8 mouse cellular contexts compared by ENCODE assay signal in the genomic region with DNA sequence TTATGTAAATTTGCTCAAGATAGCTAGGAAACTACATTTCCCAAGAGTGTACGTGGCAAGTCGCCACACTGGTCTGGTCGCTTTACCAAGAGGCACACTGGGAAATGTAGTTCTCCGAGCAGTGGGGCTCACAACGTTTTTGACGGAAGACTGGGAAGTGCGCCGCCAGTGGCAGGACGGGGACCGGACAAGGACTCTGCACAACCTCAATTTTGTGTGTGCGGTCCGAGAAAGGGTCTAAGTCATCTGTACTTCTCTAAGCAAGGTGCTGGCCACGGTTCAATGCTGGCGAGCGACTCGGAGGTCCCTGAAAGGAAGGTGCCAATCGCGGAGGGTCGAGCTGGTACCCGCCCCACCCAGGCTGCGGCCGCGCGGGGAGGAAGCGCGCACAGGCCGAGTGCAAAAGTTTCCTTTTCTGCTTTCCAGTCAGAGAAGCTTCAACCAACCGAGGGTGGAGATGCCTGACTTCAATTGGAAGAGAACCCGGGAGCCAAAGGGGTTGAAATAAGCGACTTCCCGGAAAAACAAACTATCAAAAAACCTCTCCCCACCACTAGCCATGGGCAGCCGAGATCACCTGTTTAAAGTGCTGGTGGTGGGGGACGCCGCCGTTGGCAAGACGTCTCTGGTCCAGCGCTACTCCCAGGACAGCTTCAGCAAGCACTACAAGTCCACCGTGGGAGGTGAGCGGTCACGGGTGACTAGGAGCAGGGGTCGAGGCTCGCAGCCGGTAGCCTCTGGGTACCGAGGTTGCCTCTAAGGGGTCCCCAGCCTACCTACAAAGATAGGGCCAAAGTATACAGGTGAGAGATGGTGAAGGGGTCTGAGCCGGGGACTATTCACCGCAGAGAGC. TPM values are rescaled to one million over a fixed set of nuclear protein-coding genes. Genes with fewer than 3 reads are reported as not detected.
DNase-seq lines count a peak whose midpoint lies in the region; ATAC-seq lines count a peak whose summit lies in the region.

A gene (plus strand): TSS at position 132 of the 853 bp plus-strand sequence.

- no peaks in the 10 kb centered on the region; the same call in 1 of the 2 replicates for H3K4me1 ChIP-seq in intestine, embryonic 15.5 days (replicated peaks)
- H3K4me1 ChIP-seq in midbrain, embryonic 10.5 days = peaks cover 9% of the 10 kb centered on the region

- no peaks in the 10 kb centered on the region for H3K27me3 ChIP-seq in intestine, embryonic 15.5 days (replicated peaks)
- H3K27me3 ChIP-seq in midbrain, embryonic 10.5 days (ENCODE audit: low read depth, poor library complexity, severe bottlenecking) = peaks cover 17% of the 10 kb centered on the region

- H3K27ac ChIP-seq in intestine, embryonic 15.5 days = 0 out of 2 replicates have a peak within 1 kb of the TSS, but pooled peaks have one; percentile 22
- H3K27ac ChIP-seq in midbrain, embryonic 10.5 days (replicated peaks) = peak within 1 kb of the TSS; percentile 79

- peak; percentile 98 for ATAC-seq in intestine, embryonic 15.5 days

- H3K4me3 ChIP-seq in intestine, embryonic 15.5 days (replicated peaks) = peak within 1 kb of the TSS; percentile 71
- peak within 1 kb of the TSS; percentile 74 for H3K4me3 ChIP-seq in midbrain, embryonic 10.5 days

- intact Hi-C loops in gastrocnemius, postnatal 36 days (cut with DNase I) = no loop called here
- intact Hi-C loops in left cerebral cortex, postnatal 25 days (cut with DNase I) = no loop called here

- peak within 1 kb of the TSS; percentile 89 for H3K4me2 ChIP-seq in intestine, embryonic 15.5 days (replicated peaks)

- H3K36me3 ChIP-seq in intestine, embryonic 15.5 days = no peaks in the 10 kb centered on the region
- no peaks in the 10 kb centered on the region for H3K36me3 ChIP-seq in midbrain, embryonic 10.5 days

- no peaks in the 10 kb centered on the region for H3K9me3 ChIP-seq in intestine, embryonic 15.5 days
- no peaks in the 10 kb centered on the region for H3K9me3 ChIP-seq in midbrain, embryonic 10.5 days (replicated peaks)

- 1% methylated on average over 46 of the region's 46 CpGs for WGBS in intestine, embryonic 15.5 days
- whole genome bisulfite sequencing in midbrain, embryonic 10.5 days = 2% methylated on average over 46 of the region's 46 CpGs

- peak; percentile 93 for DNase-seq in adrenal gland, adult 2 months
- peak; percentile 81 for DNase-seq in embryo, embryonic 11.5 days (ENCODE audit: low read depth, low spot score)
- peak; percentile 89 to 91 for DNase-seq in gastrocnemius, postnatal 36 days
- DNase-seq in left cerebral cortex, postnatal 25 days (ENCODE audit: low spot score in 2 of 2) = peak; percentile 90 to 95
- peak; percentile 89 for DNase-seq in midbrain, embryonic 10.5 days (ENCODE audit: low spot score)
- DNase-seq in right cerebral cortex, postnatal 4 days = peak; percentile 93
- DNase-seq in MN1 (ENCODE audit: low spot score) = no peak

- H3K9ac ChIP-seq in intestine, embryonic 15.5 days = peak within 1 kb of the TSS; percentile 61

RNA-seq across cellular contexts. Expression of the gene that starts here (rescaled TPM):
- 10 to 100 TPM; 15.1 to 28.7 TPM for total RNA-seq in adrenal gland, adult 2 months (2021)
- 18.7 and 24.3 TPM in 2 replicates for polyA plus RNA-seq in adrenal gland, adult 2 months (2012; rRNA removed)
- total RNA-seq in gastrocnemius, postnatal 36 days (2021) = 1 to 10 TPM; 5.0 to 5.9 TPM
- 19.4 and 21.6 TPM in 2 replicates for polyA plus RNA-seq in intestine, embryonic 15.5 days (2015; fragmentation: Nextera tagmentation; extraction: Ambion mirVana)
- 1 to 10 TPM; 5.1 to 7.6 TPM for total RNA-seq in left cerebral cortex, postnatal 25 days (2021)
- polyA plus RNA-seq in midbrain, embryonic 10.5 days (2016; fragmentation: Nextera tagmentation; extraction: Ambion mirVana) = 10.2 and 13.7 TPM in 2 replicates
